Mouse (Mus musculus) testis, adult 2 months (tissue): ENCODE measurements at regions not wholly inside any gene's neighbourhood (a gene's known extent, or its start where the extent isn't known, plus 50 kb on each side); places are given as distances from the start of the nearest gene placed in this dataset.

ENCODE experiments used
- CTCF ChIP-seq: fragments of 200-500 bp; IDR thresholded peaks from 2 replicates; pipeline ENCODE4 v1.5.1; 2012; ENCODE audit warnings: low read depth, mild to moderate bottlenecking, inconsistent platforms, low read length, moderate library complexity; ENCODE audit not compliant: control insufficient read depth, insufficient read depth, insufficient replicate concordance
- POLR2A ChIP-seq: fragments of 200-500 bp; IDR thresholded peaks from 2 replicates; pipeline ENCODE4 v1.6.1; 2012; ENCODE audit warnings: low read depth, mild to moderate bottlenecking, inconsistent platforms, low read length, moderate library complexity; ENCODE audit not compliant: control insufficient read depth

- TF ChIP-seq CTCF (no peak), POLR2A (no peak)
Observed at GRCm38 (mm10) chr10:71789241-71789640, 441.7 kb downstream of the Ipmk start.
